Mouse (Mus musculus): Measurements from ENCODE around the gene Ankrd33b.
A peak's percentile ranks its signal among the peaks of the same experiment; 100 is the strongest.

Gene Ankrd33b

DNA sequence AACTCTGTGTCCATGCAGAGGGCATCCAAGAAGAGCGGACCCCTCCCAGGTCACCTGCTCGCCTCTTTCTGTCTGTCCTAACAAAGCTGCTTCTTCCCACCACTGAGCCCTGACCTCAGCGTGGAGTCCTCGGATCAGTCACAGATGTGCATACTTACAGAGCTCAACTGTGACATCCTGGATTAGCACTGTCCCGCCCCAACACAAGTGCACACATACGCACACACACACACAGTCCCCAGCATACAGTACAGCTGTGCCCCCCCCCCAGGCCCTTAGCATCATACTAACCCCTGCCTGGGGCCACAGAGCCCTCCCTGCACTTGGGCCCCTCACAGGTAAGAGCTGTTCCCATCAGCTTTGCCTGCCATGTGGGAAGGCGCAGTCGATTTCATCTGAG, 102.1 kb downstream of the Ankrd33b start:
- DNase-seq (ENCODE audit: low spot score in 2 of 2): no peak

DNA sequence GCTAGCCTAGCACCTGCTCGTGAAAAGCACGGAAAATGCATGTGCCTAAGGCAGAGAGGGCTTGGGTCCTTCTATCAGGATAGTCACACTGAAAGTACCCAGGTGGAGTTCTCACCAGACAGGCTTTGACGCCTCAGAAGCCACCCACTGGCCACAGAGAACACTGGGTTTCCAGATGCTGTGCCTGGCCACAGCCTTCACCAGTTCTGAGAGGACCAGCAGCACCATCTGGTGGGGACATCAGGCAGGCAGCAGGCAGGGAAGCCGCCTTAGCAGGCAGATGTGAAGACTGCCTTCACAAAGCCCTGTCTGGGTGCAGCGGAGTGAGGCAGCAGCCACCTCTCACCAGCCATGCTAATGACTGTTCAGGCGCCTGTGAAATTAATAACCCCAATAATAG, 102.7 kb downstream of the Ankrd33b start:
- peak; percentile 73 to 85 for DNase-seq (ENCODE audit: low spot score in 2 of 2)

DNA sequence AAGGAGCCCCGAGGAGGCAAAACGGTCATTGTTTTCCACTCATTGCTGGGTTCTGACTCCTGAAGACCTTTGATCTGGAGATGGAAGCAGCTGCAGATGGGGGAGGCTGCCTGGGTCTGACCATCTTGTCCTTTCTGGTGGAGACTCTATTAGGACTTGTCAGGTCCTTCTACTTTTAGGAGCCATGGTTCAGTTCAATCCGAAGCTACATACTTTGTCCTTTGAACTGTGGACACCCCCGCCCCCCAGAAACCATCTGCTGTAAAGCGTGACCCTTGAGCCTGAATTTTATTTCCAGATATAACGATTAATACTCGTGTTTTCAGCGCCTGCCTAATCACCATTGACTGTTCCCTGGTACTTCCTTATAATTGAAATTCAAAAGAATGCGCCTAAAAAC, 105.2 kb downstream of the Ankrd33b start:
- DNase-seq (ENCODE audit: low spot score in 2 of 2): no peak

DNA sequence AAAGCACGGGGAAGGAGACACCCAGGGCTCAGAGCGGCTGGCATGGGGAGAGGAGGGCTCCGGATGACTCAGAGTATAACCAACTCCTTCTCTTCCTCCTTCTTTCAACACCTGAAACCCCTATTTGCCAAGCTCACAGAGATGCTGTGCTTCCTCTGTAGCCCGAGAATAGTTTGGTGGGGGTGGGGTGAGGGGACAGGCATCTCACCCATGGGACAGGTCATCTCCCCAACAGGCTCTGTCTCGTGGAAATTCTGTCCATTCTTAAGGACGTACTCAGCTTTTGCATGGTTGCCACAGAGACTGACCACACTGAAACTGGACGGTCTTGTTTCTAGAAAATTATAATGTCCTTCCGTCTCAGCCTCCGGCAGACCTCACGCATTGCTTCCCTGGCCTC, 106.4 kb downstream of the Ankrd33b start:
- DNase-seq (ENCODE audit: low spot score in 2 of 2): no peak

DNA sequence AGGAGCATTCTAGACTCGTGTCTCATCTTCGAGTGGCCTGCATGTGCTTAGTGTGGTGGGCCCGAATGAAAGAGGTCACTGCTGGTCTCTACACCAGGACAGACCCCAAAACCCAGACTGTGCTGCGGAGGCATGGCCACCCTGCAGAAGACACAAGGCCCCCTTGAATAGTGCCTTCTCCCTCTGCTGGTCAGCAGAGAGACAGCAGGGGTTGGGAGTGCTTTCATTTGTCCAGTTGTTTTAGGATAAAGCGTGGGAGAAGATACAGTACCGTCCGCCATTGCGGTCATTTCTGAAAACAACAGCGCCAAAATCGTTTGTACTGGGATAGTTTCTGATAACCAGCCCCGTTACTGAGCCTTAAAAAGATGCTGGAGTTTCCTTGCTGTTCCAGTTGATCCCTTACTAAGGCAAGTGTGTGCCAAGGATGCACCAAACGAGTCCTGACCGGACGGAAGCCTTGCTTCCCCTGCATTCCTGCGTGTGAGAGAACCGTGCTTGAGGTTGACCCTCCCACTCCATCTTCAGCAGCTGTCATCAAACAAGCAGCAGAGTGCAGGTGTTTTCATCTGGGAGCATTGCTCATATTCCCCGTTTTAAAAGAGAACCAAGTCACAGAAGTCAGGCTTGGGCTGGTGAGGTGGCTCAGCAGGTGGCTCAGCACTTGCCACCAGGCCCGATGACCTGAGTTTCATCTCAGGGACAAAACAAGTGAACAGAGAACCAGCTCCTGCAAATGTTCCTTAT, 108.7 kb downstream of the Ankrd33b start:
- no peak for DNase-seq (ENCODE audit: low spot score in 2 of 2)

DNA sequence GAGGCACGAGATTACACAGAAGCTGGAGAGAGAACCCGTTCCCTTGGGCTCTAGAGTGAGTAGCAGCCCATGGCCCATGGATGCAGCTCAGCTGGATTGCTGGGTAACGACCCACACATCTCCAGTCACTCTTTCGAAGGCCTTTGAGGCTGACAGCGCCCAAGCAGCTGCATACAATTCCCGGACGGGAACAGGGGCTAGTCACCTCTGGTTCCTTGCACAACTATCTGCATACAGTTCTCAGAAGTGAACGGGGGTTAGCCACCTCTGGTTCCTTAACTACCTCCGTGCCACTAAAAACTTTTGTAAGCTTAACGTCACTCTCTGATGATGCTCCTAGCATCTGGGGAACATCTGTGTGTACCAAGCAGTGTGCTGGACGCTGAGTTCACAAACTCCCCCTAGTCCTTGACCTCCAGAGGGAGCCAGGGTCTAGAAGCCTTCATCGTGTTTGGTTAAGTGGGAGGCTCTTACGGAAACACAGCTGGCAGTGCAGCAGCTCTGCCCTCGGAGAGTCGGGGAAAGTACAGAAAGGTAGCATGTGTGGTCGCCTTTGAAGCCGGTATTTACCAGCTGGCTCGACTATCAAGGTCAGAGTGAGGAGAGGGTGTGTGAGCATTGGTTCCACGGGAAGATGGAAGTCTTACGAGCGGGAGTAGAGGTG, 109.4 kb downstream of the Ankrd33b start:
- DNase-seq (ENCODE audit: low spot score in 2 of 2): no peak

DNA sequence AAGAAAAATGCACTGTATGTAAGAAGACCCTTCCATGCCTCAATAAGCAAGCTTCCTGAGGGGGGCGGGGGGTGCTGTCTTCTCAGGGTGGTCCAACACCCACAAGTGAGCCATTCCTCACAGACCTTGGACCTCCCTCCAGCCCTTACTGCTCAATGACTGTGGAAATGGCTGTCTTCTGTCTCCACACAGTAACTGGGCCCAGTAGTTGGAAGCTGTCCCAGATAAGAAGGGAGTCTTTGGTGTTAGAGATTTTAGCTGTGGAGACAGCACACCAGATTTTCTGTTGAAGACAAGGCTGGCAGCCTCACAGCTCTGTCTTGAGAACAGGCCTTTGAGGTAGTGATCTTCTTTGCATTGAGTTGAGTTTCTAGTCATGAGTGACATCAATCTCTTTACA, 110.2 kb downstream of the Ankrd33b start:
- DNase-seq (ENCODE audit: low spot score in 2 of 2): no peak

DNA sequence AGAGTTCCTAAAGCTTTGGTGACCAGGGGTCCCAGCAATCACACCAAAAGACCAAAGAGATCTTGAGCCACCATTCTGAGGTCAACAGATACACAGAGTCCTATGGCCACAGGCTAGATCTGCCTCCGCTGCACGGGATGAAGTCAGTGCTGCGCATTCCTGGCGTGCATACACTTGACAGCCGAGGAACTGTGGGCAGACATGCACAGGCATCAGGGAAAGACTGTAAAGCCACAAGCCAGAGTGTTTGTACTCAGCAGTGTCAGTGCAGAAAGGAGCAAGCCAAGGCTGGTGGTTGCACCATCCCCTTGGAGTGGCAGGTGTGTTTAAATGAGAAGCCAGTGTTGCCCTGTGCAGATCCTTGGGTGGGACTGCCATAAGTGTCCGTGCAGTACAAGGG, 111.8 kb downstream of the Ankrd33b start:
- no peak for DNase-seq (ENCODE audit: low spot score in 2 of 2)

DNA sequence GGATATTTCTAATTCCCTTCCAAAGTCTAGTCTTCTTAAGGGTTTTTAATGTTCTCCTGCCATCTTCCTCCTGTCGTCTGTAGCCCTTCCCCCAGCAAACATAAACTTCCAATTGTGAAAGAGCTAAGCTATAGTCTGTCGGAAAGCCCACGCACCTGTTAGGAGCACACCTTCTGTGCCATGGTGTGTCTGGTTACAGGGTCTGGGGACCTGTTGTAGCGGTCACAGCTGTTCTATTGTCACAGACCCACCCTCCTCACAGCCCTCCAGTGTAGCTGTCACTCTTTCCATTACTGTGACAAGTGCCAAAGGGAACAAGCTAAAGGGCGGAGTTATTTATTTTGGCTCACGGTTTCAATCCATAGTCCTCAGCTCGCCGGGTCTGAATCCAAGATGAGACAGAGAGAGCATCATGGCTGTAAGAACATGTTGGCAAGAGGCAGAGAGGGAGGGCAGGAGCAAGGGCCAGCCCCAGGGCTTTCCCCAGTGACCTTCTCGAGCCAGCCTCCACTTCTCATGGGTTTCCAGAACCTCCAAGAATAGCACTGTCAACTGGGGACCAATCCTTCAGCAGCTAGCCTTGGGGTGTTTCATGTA, 112.5 kb downstream of the Ankrd33b start:
- DNase-seq (ENCODE audit: low spot score in 2 of 2): no peak

DNA sequence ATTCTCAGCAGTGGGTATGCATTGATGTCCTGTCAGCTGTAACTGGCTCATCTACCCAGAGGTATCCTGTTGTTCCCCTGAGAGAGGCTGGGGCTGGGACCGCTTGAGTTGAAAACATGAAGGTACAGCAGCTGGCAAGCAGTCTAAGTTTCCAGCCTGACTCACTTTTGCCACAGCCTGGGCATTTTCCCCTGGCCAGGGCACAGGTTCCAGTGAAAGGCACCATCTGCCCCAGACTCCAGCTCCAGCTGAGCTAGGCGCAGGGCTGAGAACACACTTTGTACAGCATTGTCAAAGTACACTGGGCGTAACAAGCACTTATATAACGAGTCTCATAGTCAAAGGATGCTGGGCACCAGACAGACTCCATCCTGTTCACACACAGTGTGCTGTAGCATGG, 113.6 kb downstream of the Ankrd33b start:
- no peak for DNase-seq (ENCODE audit: low spot score in 2 of 2)

DNA sequence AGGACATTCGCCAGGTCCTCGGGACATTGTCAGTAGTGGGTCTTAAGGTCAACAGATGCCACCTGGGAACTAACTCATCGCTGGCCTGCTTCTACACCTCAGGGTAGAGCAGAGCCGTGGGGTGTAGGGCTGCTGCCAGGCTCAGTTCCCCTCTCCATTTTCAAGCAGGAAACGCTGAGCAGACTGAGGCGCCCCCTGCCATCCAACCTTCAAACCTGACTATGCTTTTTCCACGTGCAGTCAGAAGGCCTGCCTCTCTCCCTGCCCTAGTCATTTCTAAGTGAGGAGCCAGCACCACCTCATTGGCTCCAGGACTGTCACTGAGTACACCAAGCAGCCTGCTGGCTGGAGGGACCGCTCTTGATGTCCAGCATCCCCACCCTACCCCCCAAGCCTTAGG, 114.1 kb downstream of the Ankrd33b start:
- no peak for DNase-seq (ENCODE audit: low spot score in 2 of 2)

DNA sequence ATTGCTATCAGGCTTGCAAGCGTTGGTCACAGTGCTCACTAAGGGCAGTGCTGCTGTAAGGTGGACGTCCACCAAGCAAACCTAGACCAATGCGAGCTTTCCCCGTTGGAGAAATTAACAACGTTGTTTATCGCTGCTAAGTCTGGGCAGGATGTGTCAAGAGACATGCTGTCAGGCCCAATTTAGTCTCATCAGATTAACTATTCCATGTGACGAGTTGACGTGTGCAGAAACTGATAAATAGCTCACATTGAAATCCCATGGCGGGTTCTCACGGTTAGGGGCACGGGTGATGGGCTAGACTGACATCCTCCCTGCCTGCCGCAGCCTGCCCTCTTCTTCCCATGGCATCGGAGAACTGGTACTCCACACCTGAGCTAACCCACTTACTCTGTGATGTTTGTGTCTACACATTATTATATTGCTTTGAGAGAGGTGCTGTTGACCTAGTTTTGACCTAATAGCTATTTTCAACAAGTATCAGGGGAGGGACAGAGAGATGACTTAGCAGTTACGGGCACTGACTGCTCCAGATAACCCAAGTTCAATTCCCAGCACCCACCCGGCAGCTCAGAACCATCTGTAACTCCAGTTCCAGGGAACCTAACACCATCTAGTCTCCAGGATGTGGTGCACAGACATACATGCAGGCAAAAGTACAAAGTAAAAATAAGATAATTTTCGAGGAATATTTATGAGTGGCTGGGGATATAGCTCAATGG, 114.8 kb downstream of the Ankrd33b start:
- no peak for DNase-seq (ENCODE audit: low spot score in 2 of 2)

DNA sequence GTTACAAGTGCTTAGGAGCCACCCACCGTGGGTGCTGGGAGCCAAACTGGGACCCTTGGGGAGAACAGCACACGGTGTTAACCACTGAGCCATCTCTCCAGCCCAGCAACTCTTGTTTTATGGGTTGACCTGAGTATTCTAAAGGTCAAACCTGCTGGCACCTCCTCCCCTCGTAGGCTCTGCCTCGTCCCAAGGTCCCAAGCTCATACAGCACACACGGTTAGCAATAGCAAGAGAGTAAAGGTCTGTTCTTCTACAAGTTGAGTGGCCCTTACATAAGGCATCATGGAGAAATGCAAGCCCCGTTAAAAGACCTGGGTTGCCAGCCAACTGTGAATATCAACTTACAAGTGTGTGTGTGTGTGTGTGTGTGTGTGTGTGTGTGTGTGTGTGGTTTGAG, 116.3 kb downstream of the Ankrd33b start:
- DNase-seq (ENCODE audit: low spot score in 2 of 2): no peak

DNA sequence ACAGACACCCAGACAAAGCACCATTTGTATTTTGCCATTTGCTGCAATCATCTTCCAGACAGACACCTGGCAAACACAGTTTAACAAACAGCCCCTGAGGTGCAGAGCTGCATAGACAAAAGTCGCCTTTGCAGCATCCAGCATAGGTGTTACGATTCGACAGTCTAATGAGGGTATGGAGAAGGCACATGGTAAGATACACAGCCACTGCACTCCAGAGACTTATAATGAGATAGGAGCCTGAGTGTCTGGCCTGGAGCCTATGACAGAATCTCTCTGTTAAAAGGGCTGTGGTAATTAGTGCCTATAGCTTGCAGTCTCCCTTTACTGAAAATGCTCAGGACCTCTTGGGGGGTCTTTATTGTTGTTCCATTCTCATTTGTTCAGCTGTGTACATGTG, 116.8 kb downstream of the Ankrd33b start:
- no peak for DNase-seq (ENCODE audit: low spot score in 2 of 2)

DNA sequence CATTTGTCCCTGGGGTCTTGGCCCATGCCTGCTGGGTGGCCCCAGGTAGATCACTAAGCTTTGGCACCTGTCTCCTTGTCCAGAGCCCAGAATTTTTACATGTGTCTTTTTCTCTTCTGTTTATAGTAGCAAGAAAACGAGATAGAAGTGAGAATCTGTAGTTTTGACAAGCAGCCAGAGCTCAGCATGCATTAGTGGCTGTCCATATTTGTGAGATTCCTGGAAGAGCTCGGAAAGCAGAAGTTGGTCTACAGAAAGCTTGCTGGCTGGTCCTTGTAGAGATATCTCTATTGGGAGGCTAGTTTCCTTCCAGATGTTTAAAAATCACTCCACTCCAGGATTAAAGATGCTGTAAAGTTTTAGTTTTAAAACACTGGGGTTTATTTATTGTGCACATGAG, 117.5 kb downstream of the Ankrd33b start:
- no peak for DNase-seq (ENCODE audit: low spot score in 2 of 2)

DNA sequence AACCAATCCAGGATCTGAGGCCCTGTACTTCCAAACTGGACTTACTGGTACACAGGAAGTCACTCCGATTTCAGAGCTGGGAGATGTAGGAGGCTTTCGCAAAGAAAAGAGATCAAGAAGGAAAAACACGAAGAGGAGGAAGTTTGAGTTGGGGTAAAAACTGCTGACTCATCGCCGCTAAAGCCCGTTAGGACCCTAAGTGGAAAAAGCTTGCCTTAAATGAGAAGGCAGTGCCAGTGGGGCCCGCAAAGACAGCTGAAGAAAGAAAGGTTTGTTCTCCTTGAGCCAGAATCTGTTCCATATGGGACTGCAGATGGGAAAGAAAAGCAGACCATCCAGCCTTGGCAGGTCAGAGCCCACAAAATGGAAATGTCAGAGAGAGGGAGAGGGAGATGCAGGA, 118.6 kb downstream of the Ankrd33b start:
- no peak for DNase-seq (ENCODE audit: low spot score in 2 of 2)

DNA sequence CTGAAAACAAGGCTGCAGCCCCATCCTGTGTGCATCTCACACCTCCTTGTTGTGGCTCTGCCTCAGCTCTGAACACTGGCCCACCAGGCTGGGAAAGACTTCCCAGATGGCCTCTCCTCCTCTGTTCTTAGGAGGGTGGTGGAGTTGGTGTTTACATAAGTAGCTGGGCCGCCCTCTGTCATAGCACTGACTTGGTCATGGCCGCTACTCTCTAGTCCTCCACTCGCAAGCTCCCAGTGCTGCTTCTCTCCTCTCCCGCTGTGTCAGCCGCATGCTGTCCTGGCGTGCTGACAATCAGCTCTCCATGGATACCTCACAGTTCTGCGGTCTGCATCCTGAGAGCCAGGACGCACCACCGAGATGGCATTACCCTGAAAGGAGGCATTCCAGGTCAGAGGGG, 120.5 kb downstream of the Ankrd33b start:
- no peak for DNase-seq (ENCODE audit: low spot score in 2 of 2)

DNA sequence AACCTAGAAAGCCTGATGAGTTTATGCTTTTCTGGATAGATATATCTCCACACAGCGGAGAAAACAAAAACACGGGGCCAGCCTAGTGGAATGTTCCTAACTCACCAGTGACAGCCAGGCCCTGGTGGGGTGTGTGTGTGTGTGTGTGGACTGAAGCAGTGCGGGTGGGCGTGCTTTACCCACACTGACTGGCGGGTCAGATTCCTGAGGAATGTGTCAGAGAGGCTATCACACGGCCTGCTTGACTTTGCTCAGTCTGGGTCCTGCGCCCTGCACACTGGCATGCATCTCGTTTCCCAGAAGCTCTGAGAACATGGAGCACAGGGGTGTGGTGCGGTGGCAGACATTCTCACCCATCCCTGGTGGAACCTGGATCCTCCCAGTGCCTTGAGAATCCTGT, 121.6 kb downstream of the Ankrd33b start:
- DNase-seq (ENCODE audit: low spot score in 2 of 2): no peak

DNA sequence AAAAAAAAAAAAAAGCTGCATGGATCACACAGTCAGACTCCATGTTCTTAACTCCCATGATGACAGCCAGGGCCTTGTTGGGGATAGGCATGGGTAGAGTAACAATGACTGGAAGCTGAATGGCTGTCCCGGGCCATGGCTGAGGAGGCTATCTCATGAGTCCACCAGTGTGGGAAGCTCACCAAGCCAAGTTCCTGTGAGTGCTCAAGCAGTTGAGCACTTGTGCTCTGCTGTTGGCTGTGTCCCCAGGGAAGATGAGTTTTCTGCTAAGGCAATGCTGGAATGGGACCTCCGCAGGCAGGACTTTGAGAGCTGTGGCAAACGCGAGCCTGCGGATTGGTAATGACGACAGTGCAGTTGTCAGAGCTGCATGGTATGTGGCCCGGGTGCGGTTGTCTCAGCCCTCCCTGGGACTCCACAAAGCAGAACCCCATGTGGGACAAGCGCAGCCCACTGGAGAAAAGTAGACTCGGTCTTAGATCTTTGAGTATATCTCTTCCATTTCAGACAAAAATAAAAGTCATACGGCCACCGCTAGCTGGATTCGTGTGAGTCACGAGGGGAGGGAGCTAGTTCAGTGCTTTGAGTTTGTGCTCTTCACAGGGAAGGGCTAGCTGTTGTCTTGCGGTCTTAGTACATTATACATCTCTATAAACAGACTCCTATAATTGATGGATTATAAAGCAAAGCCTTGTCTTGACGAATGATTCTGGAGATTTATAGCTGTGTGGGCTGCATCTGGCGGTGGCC, 122.7 kb downstream of the Ankrd33b start:
- no peak for DNase-seq (ENCODE audit: low spot score in 2 of 2)

DNA sequence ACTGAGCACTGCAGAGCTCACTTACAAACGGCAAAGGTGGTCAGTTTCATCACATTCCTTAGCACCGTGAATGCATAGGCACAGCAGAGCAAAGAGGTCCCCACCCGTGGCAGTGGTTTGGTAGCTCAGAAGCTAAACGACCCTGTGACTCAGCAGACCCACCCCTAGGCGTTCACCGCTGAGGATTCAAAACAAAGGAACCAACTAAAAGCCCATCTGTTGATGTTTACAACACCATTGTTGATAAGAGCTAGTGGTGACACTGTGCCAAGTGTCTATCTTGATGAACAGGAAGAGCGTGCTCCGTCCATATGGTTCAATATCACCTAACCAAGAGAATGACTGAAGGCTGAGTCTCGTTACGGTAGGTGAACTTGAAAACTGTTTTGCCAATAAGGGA, 124.3 kb downstream of the Ankrd33b start:
- DNase-seq (ENCODE audit: low spot score in 2 of 2): no peak

All from frontal cortex, postnatal 14 days (tissue).